Mouse (Mus musculus) neutrophil, adult 5-6 weeks (primary cell): ENCODE results near the gene Nploc4. TPM values are rescaled to one million over a fixed set of nuclear protein-coding genes. Genes with fewer than 3 reads are reported as not detected.
"Not testable (repeated sequence)": the region's sequence is repeated elsewhere in the genome, so short reads cannot be mapped to it uniquely, and the experiment has no call there.

Experiments used
- ATAC-seq: fragments of 151-379, 151-347 bp; 2 replicates; pipeline ENCODE4 v1.8.0; 2017; ENCODE audit warnings: mild to moderate bottlenecking, moderate TSS enrichment; ENCODE audit not compliant: insufficient number of reproducible peaks, poor library complexity, low FRiP score, severe bottlenecking; ENCODE audit errors: extremely low read depth
- total RNA-seq: library from RNA; stranded (forward); fragments of 200-1000 nt; gene quantifications from 2 replicates; pipeline ENCODE4 v1.2.3, GENCODE M21; 2017

Gene Nploc4
- total RNA-seq, 1 experiment from 2014 or later: 25.4 TPM

DNA sequence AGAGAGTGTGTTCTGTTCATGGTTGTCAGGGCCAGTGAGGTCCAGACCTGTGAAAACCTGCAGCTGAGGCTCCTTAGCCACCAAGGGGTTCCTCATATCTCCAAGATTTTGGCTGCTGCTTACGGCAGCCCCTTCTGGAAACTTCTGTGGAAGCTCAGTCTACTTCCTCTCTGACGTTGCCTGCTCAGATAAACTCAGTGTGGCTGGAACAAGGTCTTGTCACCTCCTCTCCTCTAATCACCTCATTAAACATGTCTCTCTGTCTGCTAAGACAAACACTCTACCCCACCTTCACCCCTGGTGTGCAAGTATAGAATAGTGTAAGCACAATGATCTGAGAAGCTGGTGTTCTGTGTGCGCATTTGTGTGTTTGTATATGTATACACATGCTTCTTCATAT lies 8.0 kb upstream of the Nploc4 start:
- ATAC-seq: no peak

DNA sequence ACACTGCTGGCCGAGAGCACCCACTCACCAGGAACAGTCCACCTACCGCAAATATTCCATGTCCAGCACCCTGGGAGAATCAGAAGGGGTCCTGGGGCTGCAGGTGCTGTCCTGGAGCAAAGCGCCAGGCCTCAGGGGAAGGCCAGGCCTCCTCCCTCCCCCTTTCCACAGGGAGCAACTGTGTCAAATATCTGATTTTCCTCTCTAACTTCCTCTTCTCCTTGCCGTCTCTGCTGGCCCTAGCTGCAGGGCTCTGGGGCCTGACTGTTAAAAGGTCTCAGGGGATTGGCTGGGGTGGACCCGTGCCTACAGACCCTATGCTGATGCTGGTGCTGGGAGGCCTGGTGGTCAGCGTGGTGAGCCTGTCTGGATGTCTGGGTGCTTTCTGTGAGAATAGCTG lies 6.6 kb upstream of the Nploc4 start:
- no peak for ATAC-seq

DNA sequence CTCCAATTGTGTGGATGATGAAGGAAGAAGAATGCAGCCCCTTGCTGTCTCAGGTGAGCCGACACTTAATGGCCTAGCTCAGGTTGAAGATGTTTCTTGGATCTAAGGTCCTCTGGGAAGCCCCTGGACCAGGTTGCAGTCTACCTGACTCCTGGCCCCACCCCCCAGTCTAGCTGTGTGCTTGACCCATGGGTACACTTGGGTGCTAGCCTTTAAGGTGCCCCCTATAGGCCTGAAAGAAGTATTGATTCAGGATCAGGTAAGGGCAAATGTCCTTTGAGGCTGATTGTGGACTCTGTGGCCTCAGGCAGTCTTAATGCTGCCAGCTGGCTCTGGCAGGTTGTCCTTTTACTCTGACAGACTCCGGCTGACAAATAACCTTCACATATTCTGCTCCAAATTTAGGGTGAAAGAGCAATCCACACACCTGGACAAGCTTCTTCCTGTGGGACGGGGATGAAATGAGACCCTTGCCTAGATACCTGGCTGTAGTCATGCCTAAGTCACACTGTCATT lies 5.3 kb upstream of the Nploc4 start:
- ATAC-seq: no peak

DNA sequence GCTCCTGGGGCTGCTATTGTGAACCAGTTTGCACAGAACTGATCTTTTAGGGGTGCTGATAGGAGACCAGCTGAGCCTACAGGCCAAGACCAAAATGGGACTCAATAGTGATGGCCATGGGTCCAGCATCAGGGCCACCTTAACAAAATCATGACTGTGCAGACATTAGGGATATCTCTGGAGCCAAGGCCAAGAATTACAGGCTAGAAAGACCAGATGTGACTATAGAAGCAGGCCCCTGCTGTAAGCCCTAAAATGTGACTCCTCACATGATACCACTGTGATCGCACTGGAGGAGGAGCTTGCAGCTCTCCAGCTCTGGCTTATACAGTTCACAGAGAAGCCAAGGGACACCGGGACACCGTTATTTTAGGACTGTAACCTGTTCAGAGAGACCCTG lies 4.8 kb upstream of the Nploc4 start, which contains the start of gene Tspan10:
TSS of gene Tspan10 (plus strand) at position 301 of the 400 bp plus-strand sequence.
- no peak for ATAC-seq

DNA sequence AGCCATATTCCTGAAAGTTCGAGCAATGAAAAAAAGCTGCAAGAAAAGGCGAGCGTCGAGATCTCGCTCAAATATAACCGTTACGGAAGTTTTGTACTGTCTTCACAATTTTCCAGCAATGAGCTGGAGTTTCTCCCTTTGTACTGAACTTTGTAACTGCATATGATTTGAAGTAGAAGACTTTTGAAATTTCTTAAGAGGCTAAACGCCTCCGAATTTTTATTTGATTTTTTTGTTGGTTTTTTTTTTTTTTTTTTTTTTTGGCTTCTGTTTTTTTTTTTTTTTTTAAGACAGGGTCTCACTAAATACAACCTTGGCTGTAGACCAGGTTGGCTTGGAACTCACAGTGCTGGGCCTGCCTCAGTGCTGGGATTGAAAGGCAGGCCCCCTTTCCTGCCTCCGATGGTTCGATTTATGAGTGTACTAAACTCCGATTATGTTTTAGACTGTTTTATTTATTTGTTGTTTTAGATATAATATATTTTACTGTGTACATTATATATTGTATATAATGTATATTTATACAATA lies 413 bp upstream of the Nploc4 start:
- no peak for ATAC-seq

DNA sequence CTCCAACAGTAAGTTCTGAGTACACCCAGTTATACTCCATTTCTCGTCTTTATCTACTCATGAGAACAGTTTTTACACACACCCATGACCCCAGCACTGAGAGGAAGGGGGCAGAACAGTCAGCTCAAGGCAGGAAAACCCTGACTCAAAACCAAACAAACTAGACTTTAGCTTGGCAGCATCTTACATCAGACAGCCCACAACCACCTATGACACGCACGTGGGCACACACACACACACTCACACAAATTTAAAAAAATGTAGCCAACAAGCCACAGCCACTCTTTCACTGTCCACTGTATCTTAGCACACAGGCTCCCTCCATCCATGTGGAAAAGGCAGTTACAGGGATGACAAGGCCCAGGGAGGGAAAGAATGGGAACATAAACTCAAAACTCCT lies 10.8 kb downstream of the Nploc4 start:
- ATAC-seq: no peak

DNA sequence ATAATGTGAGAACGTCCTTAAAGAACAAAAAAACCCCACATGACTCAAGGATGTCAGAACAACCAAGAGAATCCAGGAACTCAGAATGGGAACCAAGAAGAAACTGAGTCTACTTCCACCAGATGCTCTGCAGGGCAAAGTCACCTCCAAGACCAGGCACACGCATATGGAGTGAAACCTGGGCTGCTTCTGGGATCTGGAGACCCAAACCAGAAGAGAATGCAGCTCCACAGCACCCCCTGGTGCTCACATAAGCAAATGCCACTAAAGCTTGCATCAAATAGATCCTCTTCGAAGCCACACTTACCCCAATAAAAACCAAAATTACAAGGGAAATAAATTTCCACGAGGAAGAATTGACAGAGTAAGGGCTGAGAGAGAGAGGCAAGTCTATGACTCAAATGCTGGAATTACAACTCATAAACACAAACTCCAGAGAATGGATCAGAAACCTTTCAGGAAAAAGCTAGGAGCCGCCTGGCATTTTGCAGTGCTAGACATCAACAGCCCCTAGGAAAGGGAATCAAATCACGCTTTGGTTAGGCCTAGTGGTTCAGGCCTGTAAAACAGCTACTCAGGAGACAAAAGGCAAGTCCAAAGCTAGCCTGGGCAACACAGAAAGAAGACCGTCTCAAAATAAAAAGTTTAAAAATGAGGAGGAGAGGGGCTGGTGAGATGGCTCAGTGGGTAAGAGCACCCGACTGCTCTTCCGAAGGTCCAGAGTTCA lies 13.8 kb downstream of the Nploc4 start:
- peak; percentile 44; the same call in 1 of the 2 replicates for ATAC-seq

DNA sequence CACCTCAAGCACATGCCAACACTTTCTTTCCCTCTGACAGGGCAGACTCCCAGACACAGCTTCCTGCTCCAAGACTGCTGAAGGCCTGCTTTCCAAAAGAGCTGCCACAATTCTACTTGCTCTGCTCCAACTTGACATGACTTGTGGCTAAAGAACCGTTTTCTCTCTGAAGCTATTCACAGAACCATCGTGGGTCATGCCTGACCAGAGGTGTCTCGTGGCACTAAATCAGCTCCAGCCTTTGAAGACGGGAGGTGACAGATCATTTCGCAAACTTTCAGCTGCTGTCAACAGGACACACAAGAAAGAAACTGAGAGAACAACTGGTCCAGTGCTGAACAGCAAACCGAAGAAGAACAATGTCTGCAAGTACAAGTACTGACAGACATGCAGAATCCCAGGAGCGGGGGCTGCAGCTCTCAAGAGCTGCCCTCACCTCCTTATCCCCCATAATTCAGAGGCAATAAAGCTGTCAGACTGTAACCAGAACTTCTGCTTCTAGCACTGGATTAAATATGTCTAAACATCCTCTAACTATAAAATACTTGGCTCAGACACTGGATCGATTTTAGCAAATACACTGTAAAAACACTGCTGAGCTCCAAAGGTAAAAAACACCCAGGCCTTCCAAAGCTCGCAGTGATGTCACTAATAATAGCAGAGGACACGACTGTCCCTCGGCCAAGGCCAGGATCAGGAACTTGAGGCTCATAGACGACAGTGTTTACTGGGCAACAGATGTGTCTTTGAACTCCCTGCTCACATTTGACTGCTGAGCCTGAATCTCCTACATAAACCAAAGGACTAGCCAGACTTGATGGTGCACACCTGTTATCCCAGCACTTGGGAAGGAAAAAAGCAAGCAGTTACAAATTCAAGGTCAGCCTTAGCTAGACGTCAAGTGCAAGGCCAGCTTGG lies 14.6 kb downstream of the Nploc4 start:
- no peak for ATAC-seq

DNA sequence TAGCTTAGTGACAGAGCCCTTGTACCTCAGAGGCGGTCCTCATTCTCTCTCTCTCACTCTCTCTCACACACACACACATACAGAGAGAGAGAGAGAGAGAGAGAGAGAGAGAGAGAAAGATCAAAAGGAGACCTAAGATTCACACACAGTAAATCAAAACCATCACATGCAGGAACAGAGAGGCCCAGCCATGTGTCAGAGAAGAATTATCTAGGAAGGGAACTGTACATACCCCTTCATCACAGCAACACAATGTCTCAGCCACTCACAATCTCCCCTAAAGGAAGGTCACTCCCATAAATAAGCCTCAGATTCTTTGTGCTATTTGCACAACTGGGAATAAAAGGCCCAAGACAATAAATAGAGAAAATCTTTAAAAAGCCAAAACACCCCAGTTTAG lies 18.9 kb downstream of the Nploc4 start:
- ATAC-seq: no peak

DNA sequence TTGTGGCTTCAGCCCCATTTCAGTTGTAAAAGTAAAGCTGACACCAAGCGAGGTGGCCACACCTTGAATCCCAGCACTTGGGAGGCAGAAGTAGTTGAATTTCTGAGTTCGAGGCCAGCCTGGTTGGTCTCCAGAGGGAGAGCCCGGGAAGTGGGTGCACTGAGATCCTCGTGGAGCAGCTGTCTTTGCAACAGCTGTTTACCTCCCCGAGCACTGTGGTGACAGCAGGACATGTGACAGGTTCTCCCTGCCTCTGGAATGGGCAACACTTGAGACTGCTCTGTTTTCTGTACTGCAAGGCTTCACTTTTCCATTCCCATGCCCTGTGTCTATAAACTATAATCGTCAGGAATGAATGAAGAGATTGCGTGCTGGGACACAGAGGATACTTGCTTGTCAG lies 19.7 kb downstream of the Nploc4 start:
- ATAC-seq: no peak

DNA sequence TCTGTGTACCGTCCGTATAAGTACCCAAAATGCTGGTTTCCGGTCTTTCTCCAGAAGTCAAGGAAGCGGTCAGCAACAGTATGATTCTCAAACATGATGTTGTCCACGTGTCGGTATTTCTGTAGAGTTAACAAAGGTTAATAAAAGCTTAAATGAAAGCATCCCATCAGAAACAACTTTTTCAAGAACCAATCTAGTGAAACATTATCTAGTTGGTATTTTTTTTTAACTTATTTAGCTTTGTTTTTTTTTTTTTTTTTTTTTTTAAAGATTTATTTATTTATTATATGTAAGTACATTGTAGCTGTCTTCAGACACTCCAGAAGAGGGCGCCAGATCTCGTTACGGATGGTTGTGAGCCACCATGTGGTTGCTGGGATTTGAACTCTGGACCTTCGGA lies 23.9 kb downstream of the Nploc4 start:
- ATAC-seq: not testable (repeated sequence)

DNA sequence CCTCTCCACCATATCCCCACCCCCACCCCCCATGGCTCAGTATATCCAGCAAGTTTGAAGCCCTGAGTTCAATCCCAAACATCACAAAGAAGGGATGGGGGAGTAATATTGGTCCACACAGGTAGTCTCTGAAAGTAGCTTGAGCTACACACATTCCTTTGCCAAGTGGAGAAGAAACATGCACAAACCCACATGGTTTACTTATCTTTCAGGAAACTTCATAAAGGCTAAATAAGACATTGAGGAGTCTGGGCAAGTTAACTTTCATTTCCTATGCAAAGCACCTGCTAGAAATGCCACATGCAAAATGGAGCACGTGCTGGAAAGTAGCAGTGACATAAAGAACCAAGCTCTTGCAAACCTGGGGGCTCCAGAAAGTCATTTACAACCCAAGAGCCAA lies 31.1 kb downstream of the Nploc4 start:
- ATAC-seq: no peak

DNA sequence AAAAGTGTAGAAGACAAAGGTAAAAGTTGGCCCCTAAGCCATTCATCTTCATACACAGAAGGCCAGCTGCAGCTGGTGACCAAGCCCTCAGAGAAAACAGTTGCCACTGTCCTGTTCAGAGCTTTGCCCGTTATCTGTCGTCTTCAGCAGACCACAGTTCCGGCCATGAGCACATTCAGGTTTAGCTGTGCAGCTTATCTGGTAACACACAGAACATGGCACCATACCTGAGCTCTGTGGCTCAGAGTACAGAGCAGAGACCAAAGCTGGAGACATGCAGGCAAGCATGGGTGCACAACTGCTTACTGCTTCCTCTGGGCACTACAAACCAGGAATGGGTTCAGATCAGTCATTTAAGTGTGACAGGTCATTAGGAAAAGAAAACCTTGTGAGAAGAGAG lies 31.6 kb downstream of the Nploc4 start:
- no peak for ATAC-seq

DNA sequence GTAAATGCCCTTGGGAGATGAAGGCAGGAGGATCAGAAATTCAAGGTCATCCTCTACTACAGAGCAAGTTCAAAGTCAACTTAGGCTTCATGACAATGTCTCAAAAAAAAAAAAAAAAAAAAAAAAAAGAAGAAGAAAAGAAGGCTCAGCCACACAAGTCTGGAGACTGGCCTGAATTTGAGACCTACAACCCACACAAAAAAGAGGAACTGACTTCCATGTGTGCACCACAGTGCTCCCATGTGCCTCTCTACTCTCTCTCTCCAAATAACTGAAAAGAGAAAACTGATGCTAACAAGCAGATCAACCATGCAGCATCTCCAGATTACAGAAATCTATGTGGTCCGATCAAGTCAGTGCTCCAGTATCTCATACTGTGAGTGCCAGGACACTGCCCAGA lies 32.7 kb downstream of the Nploc4 start:
- no peak for ATAC-seq

DNA sequence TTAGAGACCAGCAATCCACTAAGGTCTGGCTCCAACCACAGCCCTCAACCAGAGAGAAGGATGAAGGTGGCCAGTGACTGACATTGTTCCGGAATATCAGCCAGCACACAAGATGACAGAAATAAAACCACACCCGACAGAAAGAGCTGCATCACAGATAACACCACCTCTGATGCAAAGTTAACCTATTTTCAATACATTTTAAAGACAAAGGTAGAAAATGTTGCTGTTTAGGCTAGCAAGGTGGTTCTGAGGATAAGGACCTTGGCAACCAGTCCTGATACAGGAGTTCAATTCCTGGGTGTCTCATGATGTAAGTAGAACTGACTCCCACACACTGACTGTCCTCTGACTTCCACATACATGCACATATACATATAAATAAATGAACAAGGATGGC lies 38.2 kb downstream of the Nploc4 start:
- no peak for ATAC-seq

DNA sequence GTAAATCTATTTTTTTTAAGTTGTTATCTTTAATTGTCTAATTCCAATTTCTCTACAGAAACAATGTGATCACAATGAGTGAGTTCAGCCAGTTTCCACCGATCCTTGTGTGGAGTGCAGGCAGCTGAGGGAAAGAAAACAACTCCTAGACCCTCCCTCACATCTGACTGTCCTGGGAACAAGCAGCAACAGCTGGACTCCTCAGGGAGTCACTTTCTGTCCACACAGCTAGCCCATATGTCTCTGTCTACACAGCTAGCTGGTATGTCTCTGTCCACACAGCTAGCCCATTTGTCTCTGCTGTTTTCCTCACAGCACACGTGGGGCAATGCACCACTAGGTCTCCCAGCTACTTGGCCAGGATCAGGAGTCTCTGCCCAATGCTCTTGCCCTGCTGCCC lies 39.9 kb downstream of the Nploc4 start:
- ATAC-seq: no peak

DNA sequence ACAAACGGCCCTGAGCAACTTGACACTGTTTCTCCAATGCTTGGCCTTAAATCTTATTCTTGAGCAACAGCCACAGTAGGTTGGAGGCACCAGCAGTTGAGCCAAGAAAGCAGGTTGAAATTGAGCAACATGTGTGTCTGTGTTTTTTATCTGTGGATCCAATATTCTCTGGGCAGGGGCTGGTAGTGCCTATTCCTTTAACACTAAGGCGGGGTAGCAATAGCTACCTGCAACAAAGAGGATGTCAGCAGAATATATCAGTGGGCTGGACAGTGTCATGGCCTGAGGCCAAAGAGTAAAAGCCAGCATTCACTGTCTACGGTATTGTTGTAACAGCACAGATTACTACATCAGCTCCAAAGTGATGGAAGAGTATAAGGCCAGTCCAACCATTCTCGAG lies 41.8 kb downstream of the Nploc4 start:
- no peak for ATAC-seq

DNA sequence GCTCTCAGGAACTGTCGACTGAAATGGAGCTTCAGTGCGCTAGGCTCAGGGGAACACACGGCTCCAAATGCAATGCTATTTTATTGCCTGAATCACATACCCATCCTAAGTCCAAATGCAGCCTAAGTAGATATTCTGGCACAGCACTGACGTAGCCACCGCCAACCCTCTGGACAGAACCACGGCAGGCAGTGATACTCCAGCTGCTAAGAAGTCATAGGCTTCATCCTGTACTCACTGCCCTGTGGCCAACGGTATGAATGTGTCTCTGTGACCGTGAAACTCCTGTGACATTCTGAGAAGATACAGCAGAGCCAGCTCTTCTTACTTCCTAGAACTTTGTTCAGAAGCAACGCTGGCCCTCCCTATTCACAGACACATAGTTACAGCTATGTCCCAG lies 48.9 kb downstream of the Nploc4 start:
- no peak for ATAC-seq

DNA sequence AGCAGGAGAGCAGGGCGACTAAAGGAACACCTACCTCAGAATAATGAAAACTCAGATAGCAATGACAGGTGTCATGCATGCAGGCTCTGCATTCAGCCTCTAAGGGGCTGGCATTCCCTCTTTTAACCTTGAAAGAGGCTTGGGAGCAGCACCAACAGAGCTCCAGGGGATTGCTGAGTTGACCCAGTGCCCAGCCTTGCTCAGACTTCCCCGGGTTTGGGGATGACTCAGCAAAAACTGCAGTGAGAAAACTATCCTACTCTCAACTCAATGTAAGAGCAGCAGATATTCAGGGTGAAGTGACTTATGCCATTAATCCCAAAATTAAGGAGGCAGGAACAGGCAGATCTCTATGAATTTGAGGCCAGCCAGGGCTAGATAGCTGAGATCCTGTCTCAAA lies 50.4 kb downstream of the Nploc4 start:
- ATAC-seq: no peak

DNA sequence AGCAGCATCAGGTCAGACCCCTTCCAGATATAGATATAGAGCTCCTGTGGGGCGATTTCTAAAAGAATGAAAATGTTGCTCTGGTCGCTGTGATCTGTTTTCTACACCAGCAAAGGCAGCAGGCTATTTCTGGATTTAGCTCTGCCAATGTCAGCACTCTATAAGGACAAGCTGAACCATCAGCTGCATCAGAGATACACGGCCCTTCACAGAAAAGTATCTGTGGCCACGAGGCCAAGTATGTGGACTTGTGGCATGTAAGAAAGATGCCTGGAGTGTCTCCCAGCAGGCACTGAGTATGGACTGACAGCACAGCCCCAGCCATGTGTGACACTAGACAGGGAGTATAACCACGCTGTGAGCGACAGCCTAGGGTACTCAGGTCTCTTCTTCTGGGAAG lies 50.9 kb downstream of the Nploc4 start:
- ATAC-seq: no peak
